Mouse (Mus musculus) lung, postnatal 0 days (tissue): Measurements from ENCODE around the gene Lrrc74a.

Source experiments
- CTCF ChIP-seq: IDR thresholded peaks from 2 replicates; pipeline ENCODE4 v1.5.1; 2016; ENCODE audit warnings: antibody characterized with exemption, mild to moderate bottlenecking
- EP300 ChIP-seq: IDR thresholded peaks from 2 replicates; pipeline ENCODE4 v1.6.1; 2016; ENCODE audit warnings: antibody characterized with exemption, mild to moderate bottlenecking, control low read depth

DNA sequence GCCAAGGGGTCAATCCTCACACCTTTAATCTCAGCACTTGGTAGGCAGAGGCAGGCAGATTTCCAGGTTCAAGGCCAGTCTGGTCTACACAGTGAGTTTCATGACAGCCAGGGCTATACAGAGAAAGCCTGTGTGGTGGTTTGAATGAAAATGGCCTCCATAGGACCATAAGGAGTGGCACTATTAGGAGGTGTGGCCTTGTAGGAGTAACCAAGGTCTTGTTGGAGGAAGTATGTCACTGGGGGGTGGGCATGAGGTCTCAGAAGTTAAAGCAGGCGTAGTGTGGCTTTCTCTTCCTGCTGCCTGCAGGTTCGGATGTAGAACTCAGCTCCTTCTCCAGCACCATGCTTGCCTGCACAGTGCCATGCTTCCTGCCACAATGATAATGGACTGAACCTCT is 57.8 kb downstream of the Lrrc74a start:
- TF ChIP-seq CTCF, result no peak
- no peak for TF ChIP-seq EP300
